Mouse (Mus musculus) midbrain, postnatal 0 days (tissue): Measurements from ENCODE around the gene Zfp523. TPM values are rescaled to one million over a fixed set of nuclear protein-coding genes. Genes with fewer than 3 reads are reported as not detected.
A peak's percentile ranks its signal among the peaks of the same experiment; 100 is the strongest.
"Not testable (repeated sequence)": the region's sequence is repeated elsewhere in the genome, so short reads cannot be mapped to it uniquely, and the experiment has no call there.

Experiments used
- ATAC-seq: fragments of 200-750 bp; cut with Nextera tagmentation; 2 replicates; pipeline ENCODE4 v1.8.0; 2017; ENCODE audit warnings: moderate number of reproducible peaks, mild to moderate bottlenecking, moderate TSS enrichment, moderate library complexity; ENCODE audit not compliant: low FRiP score
- DNase-seq: peaks from one replicate; pipeline ENCODE4 v3.0.0-alpha.2; 2015; ENCODE audit warnings: low spot score
- H3K27ac ChIP-seq: fragments of 300-500 bp; sonication (generic); 2 replicates; pipeline ENCODE4 v1.5.1; 2014; ENCODE audit warnings: low read depth, mild to moderate bottlenecking, low read length, mixed read lengths
- H3K27me3 ChIP-seq: fragments of 300-500 bp; sonication (generic); 2 replicates; pipeline ENCODE4 v1.6.1; 2014; ENCODE audit warnings: low read length, control low read depth, mixed read lengths; ENCODE audit not compliant: insufficient read depth
- H3K36me3 ChIP-seq: fragments of 300-500 bp; sonication (generic); 2 replicates; pipeline ENCODE4 v1.6.1; 2014; ENCODE audit warnings: low read length, control low read depth, mixed read lengths; ENCODE audit not compliant: insufficient read depth
- H3K4me1 ChIP-seq: fragments of 300-500 bp; sonication (generic); 2 replicates; pipeline ENCODE4 v1.6.1; 2014; ENCODE audit warnings: mild to moderate bottlenecking, control low read depth, antibody characterized with exemption, low read length, mixed read lengths; ENCODE audit not compliant: insufficient read depth
- H3K4me2 ChIP-seq: fragments of 300-500 bp; sonication (generic); 2 replicates; pipeline ENCODE4 v1.6.1; 2014; ENCODE audit warnings: low read depth, mild to moderate bottlenecking, low read length, mixed read lengths; ENCODE audit not compliant: poor library complexity, severe bottlenecking
- H3K4me3 ChIP-seq: fragments of 300-500 bp; sonication (generic); 2 replicates; pipeline ENCODE4 v1.5.1; 2014; ENCODE audit warnings: low read depth, mild to moderate bottlenecking, low read length, moderate library complexity
- H3K9ac ChIP-seq: fragments of 300-500 bp; sonication (generic); replicated peaks from 2 replicates; pipeline ENCODE4 v1.6.1; 2014; ENCODE audit warnings: mild to moderate bottlenecking, low read length, moderate library complexity, mixed read lengths; ENCODE audit not compliant: poor library complexity, severe bottlenecking
- H3K9me3 ChIP-seq: fragments of 300-500 bp; sonication (generic); 2 replicates; pipeline ENCODE4 v1.6.1; 2016; ENCODE audit warnings: low read length, control low read depth
- CTCF ChIP-seq: IDR thresholded peaks from 2 replicates; pipeline ENCODE4 v1.5.1; 2016; ENCODE audit warnings: antibody characterized with exemption, mild to moderate bottlenecking
- WGBS: fragments of 180-500 bp; shearing (Covaris S2); extraction: QIAGEN DNeasy Blood & Tissue Kit; methylation state at CpG from one replicate; pipeline ENCODE4 v1.1.7; 2014; 5-methylcytosine and 5-hydroxymethylcytosine counted together
- polyA plus RNA-seq: library from polyadenylated mRNA; unstranded; fragments of >200 nt; fragmentation: Nextera tagmentation; extraction: Ambion mirVana; gene quantifications from 2 replicates; pipeline ENCODE4 v1.2.1, GENCODE M21; 2015
- total RNA-seq: library from RNA; depleted of rRNA; stranded (reverse); fragments of >200 nt; gene quantifications from 2 replicates; pipeline ENCODE4 v1.2.3, GENCODE M21; 2014

The Zfp523 gene
- total and polyA plus RNA-seq, 2 experiments from 2014 or later: 40.0 to 81.7 TPM

- no peak for ATAC-seq
- 28% methylated on average over 23 of the region's 23 CpGs for WGBS
These were observed 41.1 kb downstream of the Zfp523 start for GRCm38 (mm10) chr17:28217721-28218649.

GRCm38 (mm10) chr17:28222463-28222862 is 45.5 kb downstream of the Zfp523 start:
- not testable (repeated sequence) for H3K27ac ChIP-seq, H3K4me1 ChIP-seq, H3K4me3 ChIP-seq, ATAC-seq, H3K4me2 ChIP-seq, H3K27me3 ChIP-seq, H3K9ac ChIP-seq, H3K36me3 ChIP-seq, H3K9me3 ChIP-seq, DNase-seq
- WGBS: 93% methylated on average over 10 of the region's 10 CpGs

More at GRCm38 (mm10) chr17:28217721-28218649, 41.1 kb downstream of the Zfp523 start:
- no peak overlapping the region for H3K4me3 ChIP-seq
- H3K9me3 ChIP-seq: no peaks in the 10 kb centered on the region
- H3K36me3 ChIP-seq: no peaks in the 10 kb centered on the region
- no peak for TF ChIP-seq CTCF
- H3K4me2 ChIP-seq: no peak overlapping the region
- peaks cover 8% of the 10 kb centered on the region; the same call in 1 of the 2 replicates for H3K27me3 ChIP-seq
- H3K9ac ChIP-seq: no peak overlapping the region
- H3K4me1 ChIP-seq: no peaks in the 10 kb centered on the region
- DNase-seq: no peak
- H3K27ac ChIP-seq: no peak overlapping the region

- DNase-seq (peak; percentile 88), ATAC-seq (peak; percentile 79)
- H3K4me2 ChIP-seq: peak overlapping the region; percentile 92
- H3K27ac ChIP-seq: peak overlapping the region; percentile 89
- no peaks in the 10 kb centered on the region for H3K27me3 ChIP-seq
- TF ChIP-seq CTCF: peak; percentile 41
- no peaks in the 10 kb centered on the region; the same call in 1 of the 2 replicates for H3K4me1 ChIP-seq
- H3K4me3 ChIP-seq: peak overlapping the region; percentile 52
- H3K36me3 ChIP-seq: no peaks in the 10 kb centered on the region
- H3K9ac ChIP-seq: peak overlapping the region; percentile 82
- H3K9me3 ChIP-seq: no peaks in the 10 kb centered on the region
- under 1% methylated on average over 46 of the region's 46 CpGs for WGBS
These were observed 46.8 kb downstream of the Zfp523 start for GRCm38 (mm10) chr17:28223561-28224391.

GRCm38 (mm10) chr17:28224615-28225014 is 47.7 kb downstream of the Zfp523 start:
- ATAC-seq: no peak
- no peaks in the 10 kb centered on the region for H3K36me3 ChIP-seq
- no peak for DNase-seq
- no peaks in the 10 kb centered on the region for H3K27me3 ChIP-seq
- no peak overlapping the region for H3K4me3 ChIP-seq
- H3K9ac ChIP-seq: no peak overlapping the region
- no peaks in the 10 kb centered on the region for H3K9me3 ChIP-seq
- no peak overlapping the region for H3K4me2 ChIP-seq
- WGBS: 89% methylated on average over 10 of the region's 10 CpGs
- TF ChIP-seq CTCF: no peak
- peak overlapping the region; percentile 89; the same call in 1 of the 2 replicates for H3K27ac ChIP-seq
- H3K4me1 ChIP-seq: no peaks in the 10 kb centered on the region; the same call in 1 of the 2 replicates

- peak overlapping the region; percentile 51; the same call in 1 of the 2 replicates for H3K27ac ChIP-seq
- H3K9ac ChIP-seq: 0 out of 2 replicates have a peak overlapping the region, but pooled peaks have one; percentile 39
- H3K4me3 ChIP-seq: peak overlapping the region; percentile 22
- no peaks in the 10 kb centered on the region; the same call in 1 of the 2 replicates for H3K4me1 ChIP-seq
- WGBS: 6% methylated on average over 21 of the region's 21 CpGs
- ATAC-seq: 0 out of 2 replicates have a peak, but pooled peaks have one; percentile 62
- peak; percentile 99 for TF ChIP-seq CTCF
- no peaks in the 10 kb centered on the region for H3K36me3 ChIP-seq
- no peaks in the 10 kb centered on the region for H3K9me3 ChIP-seq
- H3K27me3 ChIP-seq: no peaks in the 10 kb centered on the region
- DNase-seq: peak; percentile 92
- H3K4me2 ChIP-seq: peak overlapping the region; percentile 51
These were observed 49.1 kb downstream of the Zfp523 start for GRCm38 (mm10) chr17:28226014-28226413.
